Mouse (Mus musculus): ENCODE measurements around the gene Mcl1.

The Mcl1 gene

GRCm38 (mm10) chr3:95666124-95666844, 7.7 kb downstream of the Mcl1 start:
- peak; percentile 61 for DNase-seq (ENCODE audit: low read depth, low spot score)

GRCm38 (mm10) chr3:95667521-95667920, 8.9 kb downstream of the Mcl1 start:
- DNase-seq (ENCODE audit: low read depth, low spot score): peak; percentile 58

- DNase-seq (ENCODE audit: low read depth, low spot score): no peak
Observed at GRCm38 (mm10) chr3:95668026-95668425, 9.4 kb downstream of the Mcl1 start.

- peak; percentile 81 for DNase-seq (ENCODE audit: low read depth, low spot score)
Observed at GRCm38 (mm10) chr3:95668589-95669308, 10.2 kb downstream of the Mcl1 start.

GRCm38 (mm10) chr3:95669309-95669665, 10.7 kb downstream of the Mcl1 start:
- no peak for DNase-seq (ENCODE audit: low read depth, low spot score)

GRCm38 (mm10) chr3:95670419-95670818, 11.8 kb downstream of the Mcl1 start:
- peak; percentile 20 for DNase-seq (ENCODE audit: low read depth, low spot score)

- peak; percentile 9 for DNase-seq (ENCODE audit: low read depth, low spot score)
Observed at GRCm38 (mm10) chr3:95671201-95671600, 12.6 kb downstream of the Mcl1 start.

- DNase-seq (ENCODE audit: low read depth, low spot score): peak; percentile 82
Observed at GRCm38 (mm10) chr3:95672461-95672860, 13.9 kb downstream of the Mcl1 start.

GRCm38 (mm10) chr3:95672861-95673706, 14.5 kb downstream of the Mcl1 start:
- DNase-seq (ENCODE audit: low read depth, low spot score): peak; percentile 94

GRCm38 (mm10) chr3:95673707-95674211, 15.2 kb downstream of the Mcl1 start:
- DNase-seq (ENCODE audit: low read depth, low spot score): no peak

GRCm38 (mm10) chr3:95674236-95674635, 15.6 kb downstream of the Mcl1 start:
- DNase-seq (ENCODE audit: low read depth, low spot score): peak; percentile 93

GRCm38 (mm10) chr3:95674812-95675211, 16.2 kb downstream of the Mcl1 start:
- peak; percentile 59 for DNase-seq (ENCODE audit: low read depth, low spot score)

GRCm38 (mm10) chr3:95675301-95676092, 16.9 kb downstream of the Mcl1 start:
- DNase-seq (ENCODE audit: low read depth, low spot score): peak; percentile 78

GRCm38 (mm10) chr3:95676745-95677419, 18.3 kb downstream of the Mcl1 start:
- peak; percentile 69 for DNase-seq (ENCODE audit: low read depth, low spot score)

- no peak for DNase-seq (ENCODE audit: low read depth, low spot score)
Observed at GRCm38 (mm10) chr3:95677420-95678090, 19.0 kb downstream of the Mcl1 start.

- DNase-seq (ENCODE audit: low read depth, low spot score): no peak
Observed at GRCm38 (mm10) chr3:95679551-95679950, 21.0 kb downstream of the Mcl1 start.

- no peak for DNase-seq (ENCODE audit: low read depth, low spot score)
Observed at GRCm38 (mm10) chr3:95680673-95681072, 22.1 kb downstream of the Mcl1 start.

GRCm38 (mm10) chr3:95681365-95681764, 22.8 kb downstream of the Mcl1 start:
- no peak for DNase-seq (ENCODE audit: low read depth, low spot score)

GRCm38 (mm10) chr3:95682878-95683277, 24.3 kb downstream of the Mcl1 start:
- no peak for DNase-seq (ENCODE audit: low read depth, low spot score)

- no peak for DNase-seq (ENCODE audit: low read depth, low spot score)
Observed at GRCm38 (mm10) chr3:95684846-95685245, 26.3 kb downstream of the Mcl1 start.
